Mouse (Mus musculus) liver, adult 2 months (tissue): ENCODE results near the gene Iqcf3.

Experiments used
- CTCF ChIP-seq: fragments of 200-500 bp; IDR thresholded peaks from 2 replicates; pipeline ENCODE4 v1.5.1; 2011; ENCODE audit warnings: low read depth, low read length, control low read depth
- POLR2A ChIP-seq: fragments of 200-500 bp; IDR thresholded peaks from 2 replicates; pipeline ENCODE4 v1.6.1; 2011; ENCODE audit warnings: low read length, control low read depth; ENCODE audit not compliant: insufficient read depth; ENCODE audit errors: extremely low read depth

DNA sequence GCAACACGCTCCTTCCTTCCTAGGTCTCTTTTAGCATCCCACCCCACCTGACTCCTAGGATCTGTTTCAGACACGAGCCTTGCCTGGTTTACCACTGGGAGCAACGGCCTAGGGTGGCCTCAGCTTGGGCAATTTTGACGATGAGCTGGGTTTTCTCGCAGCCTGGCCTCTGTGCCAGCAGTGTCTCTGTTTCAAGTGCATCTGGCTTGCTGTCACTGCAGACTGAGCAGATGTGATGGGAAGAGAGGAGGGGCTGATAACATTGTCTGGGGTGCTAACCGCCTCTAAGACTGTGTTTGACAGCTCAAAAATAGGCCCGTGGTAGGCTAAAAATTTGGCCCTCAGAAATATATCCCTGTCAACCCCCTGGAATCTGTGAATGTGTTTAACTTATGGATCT is 34.4 kb upstream of the Iqcf3 start:
- TF ChIP-seq POLR2A (no peak), CTCF (no peak)
